Mouse (Mus musculus) E14TG2a.4 (cell line): ENCODE measurements around the gene Abcg5.

Experiments
- CTCF ChIP-seq: conservative IDR thresholded peaks from 2 replicates; pipeline ENCODE4 v1.5.1; 2014; ENCODE audit warnings: low read length
- NANOG ChIP-seq: IDR thresholded peaks from 2 replicates; pipeline ENCODE4 v1.6.1; 2014; ENCODE audit warnings: borderline replicate concordance, low read length, mixed read lengths
- POU5F1 ChIP-seq: IDR thresholded peaks from 2 replicates; pipeline ENCODE4 v1.6.1; 2014; ENCODE audit warnings: low read length, borderline replicate concordance

DNA sequence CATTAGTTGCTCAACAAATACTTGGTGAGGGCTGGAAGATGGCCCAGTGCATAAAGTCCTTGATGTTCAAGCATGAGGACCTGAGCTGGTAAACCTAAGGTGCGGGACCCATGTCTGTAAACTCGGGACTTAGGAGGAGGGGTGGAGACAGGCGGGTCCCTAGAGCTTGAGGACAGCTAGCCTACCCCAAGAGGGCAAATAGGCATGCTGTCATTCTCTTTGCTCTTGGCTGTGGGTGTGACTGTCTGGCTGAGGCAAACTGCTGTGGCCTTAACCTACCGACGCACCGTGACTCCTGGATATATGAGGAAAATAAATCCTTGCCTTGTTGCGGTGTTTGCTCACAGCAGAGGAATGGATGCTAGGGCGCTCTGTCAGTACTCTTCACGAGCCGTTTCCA is 55.1 kb downstream of the Abcg5 start:
- TF ChIP-seq NANOG, result no peak
- no peak for TF ChIP-seq CTCF
- no peak for TF ChIP-seq POU5F1
